Mouse (Mus musculus) spleen, postnatal 4 days (tissue): ENCODE measurements around the gene Tnxb.

ENCODE experiments used
- DNase-seq, 2 experiments: peaks; one replicate each; pipeline ENCODE4 v3.0.0; 2022; ENCODE audit warnings: low spot score in 2 of 2

Gene Tnxb

DNA sequence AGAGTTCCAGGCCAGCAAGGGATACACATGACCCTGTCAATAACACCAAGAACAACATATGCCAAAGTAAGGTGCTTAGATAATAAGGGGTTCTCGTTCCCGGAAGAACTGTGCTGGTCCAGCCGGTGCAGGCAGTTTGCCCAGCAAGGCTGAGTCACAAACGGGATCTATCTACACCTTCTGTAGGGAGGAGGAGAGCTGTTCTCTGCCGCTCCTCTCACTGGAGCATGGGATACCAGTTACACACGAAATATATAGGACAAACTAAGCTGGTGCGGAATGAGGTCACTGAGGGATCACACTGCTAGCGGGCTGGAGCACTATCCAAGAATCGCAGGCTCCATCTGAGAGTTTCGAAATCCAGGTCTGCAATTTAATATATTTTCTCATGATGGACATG is 26.4 kb upstream of the Tnxb start:
- DNase-seq = no peak

- peak; percentile 91 to 93 for DNase-seq
These were observed 25.7 kb upstream of the Tnxb start, which contains the start of gene Fkbpl for GRCm38 (mm10) chr17:34644608-34645007. Fkbpl (plus strand) TSS chr17:34644764.

DNA sequence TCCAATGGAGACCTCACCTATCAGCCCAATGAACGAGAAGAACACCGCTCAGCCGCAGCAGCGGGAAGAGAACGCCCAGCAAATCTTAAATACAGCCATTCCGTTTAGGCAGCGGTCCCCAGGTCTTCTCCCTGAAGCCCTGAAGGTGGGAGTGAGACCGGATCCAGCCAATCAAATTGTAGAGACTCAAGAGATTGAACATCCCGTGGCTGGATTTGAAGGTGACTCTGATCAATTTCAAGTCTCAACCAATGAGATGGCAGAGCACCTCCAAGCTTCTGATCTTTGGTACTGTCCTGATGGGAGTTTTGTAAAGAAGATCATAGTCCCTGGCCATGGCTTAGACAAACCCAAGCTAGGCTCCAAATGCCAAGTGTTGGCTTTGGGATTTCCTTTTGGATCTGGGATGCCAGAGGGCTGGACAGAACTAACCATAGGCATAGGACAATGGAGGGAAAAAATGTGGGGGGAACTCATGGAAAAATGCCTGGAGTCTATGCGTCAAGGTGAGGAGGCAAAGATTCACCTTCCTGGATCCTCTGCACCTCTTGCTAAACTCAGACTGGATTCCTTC is 25.0 kb upstream of the Tnxb start:
- no peak for DNase-seq

DNA sequence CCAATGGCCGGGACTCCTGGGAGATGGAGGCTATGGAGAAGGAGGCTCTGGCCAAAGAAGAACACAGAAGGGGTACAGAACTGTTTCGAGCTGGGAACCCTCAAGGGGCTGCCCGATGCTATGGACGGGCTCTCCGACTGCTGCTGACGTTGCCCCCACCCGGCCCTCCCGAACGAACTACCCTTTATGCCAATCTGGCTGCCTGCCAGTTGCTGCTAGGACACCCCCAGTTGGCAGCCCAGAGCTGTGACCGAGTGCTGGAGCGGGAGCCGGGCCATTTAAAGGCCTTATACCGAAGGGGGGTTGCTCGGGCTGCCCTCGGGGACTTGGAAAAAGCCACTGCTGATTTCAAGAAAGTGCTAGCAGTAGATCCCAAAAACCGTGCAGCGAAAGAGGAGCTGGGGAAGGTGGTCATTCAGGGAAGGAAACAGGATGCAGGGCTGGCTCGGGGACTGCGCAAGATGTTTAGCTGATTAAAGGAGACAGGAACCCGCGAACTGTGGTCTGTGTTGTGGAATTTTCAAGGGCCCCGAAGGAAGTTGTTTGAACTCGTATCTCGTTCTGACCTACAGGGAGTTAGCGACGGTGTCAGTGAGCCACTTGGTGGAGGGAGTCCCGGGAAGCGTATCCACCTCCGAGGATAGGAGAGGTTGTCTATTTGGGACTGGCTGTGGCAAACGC is 24.4 kb upstream of the Tnxb start:
- no peak for DNase-seq

- DNase-seq = peak; percentile 93 to 95
These were observed 23.2 kb upstream of the Tnxb start, which contains the start of gene Atf6b for GRCm38 (mm10) chr17:34646906-34647787. Atf6b (plus strand) TSS chr17:34647146.

DNA sequence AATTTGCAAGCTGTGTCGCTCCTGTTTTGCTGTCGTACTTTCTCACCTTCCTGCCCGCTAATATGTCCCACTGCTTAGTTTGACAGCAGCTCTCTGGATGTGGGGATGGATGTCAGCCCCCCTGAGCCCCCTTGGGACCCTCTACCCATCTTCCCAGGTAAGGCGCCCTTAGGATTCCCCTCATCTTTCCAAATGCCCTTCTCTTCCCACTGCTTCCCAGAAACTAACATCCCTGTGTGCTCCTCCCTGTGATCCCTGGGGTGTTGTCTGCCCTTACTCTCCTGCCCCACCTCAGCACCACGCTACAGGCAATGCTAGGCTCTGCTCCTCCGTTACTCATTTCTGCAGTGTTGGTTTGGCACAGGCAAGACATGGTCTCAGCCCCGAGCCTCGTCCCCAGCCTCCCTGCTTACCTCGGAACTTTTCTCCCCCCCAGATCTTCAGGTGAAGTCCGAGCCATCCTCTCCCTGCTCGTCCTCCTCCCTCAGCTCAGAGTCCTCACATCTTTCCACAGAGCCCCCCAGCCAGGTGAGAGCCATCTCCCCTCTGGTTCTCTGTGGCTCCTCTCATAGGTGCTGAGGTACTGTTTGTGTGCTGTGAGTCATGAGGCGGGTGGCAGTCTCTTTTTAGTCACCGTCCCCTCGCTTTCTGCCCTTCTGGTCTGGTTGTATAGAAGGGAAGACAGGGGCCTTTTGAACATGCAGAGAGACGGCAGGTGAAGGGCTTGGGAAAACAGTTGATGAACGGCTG is 22.0 kb upstream of the Tnxb start:
- no peak for DNase-seq

DNA sequence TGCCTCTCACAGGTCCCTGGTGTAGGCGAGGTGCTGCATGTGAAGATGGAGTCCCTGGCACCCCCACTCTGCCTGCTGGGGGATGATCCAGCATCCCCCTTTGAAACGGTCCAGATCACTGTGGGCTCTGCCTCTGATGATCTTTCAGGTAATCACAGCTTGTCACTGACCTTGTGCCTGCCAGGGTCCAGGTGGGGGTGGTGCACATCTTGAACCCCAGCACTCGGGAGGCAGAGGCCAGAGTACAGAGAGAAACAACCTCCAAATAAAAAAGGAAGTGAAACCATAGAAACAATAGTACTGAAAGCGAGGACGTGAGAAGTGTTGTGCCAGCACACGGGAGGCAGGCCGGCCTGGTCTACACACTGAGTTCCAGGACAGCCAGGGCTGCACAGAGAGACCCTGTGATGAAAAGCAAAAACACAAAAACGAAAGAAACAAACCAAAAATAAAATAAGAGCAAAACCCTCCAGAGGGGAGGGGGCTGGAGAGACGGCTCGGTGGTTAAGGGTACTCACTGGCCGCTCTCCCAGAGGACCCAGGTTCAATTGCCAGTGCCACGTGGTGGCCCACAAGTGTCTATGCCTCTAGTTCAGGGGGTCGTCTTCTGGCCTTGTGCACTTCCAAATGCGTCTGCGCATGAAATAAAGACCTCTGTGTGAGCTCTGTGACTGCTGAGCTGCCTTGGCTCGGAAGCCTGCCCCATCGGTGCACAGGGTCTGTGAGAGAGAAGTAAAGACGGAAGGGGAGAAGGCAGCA is 21.1 kb upstream of the Tnxb start:
- DNase-seq = peak in 1 of 2 experiments; percentile 59

- DNase-seq = no peak
These were observed 19.6 kb upstream of the Tnxb start for GRCm38 (mm10) chr17:34650781-34651180.

GRCm38 (mm10) chr17:34651507-34652221 is 18.7 kb upstream of the Tnxb start:
- DNase-seq = peak; percentile 53 to 82

- no peak for DNase-seq
These were observed 17.8 kb upstream of the Tnxb start for GRCm38 (mm10) chr17:34652546-34652945.

DNA sequence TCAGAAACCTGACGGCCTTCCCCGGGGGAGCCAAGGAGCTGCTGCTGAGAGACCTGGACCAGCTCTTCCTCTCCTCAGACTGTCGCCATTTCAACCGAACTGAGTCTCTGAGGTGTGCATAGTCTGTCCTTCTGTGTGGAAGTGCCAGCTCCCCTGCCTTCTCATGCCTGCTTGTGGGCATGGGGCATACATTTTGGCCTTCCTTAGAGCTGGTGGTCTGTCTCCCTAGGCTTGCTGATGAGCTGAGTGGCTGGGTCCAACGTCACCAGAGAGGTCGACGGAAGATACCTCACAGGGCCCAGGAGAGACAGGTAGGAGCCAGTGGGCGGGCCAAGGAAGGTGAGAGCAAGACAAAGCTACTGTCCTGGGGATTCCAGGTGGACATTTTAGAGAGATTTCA is 17.4 kb upstream of the Tnxb start:
- no peak for DNase-seq

GRCm38 (mm10) chr17:34653746-34654285 is 16.5 kb upstream of the Tnxb start:
- DNase-seq = peak; percentile 57 to 85

- no peak for DNase-seq
These were observed 15.9 kb upstream of the Tnxb start for GRCm38 (mm10) chr17:34654392-34654791.

- DNase-seq = no peak
These were observed 15.2 kb upstream of the Tnxb start for GRCm38 (mm10) chr17:34655160-34655559.

GRCm38 (mm10) chr17:34655581-34655991 is 14.7 kb upstream of the Tnxb start:
- DNase-seq = no peak

GRCm38 (mm10) chr17:34656666-34657065 is 13.7 kb upstream of the Tnxb start:
- no peak for DNase-seq

DNA sequence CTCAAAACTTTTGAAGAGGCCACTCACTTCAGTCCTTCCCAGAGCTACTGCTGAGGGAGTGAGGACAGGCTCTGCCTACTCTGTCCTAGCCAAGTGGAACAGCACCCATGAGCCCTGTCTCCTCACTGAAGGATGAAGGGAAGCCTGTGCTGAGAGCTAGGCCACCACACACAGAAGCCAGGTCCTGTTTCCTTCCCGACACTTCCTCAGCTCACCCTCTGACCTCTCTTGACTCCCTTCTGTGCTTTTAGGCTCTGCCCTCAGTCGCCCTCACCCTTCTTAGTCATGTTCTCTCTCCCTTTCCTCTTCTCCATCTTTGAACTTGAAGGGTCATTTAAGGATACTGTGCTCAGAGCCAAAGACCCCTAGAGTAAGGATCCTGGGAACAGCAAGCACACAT is 13.1 kb upstream of the Tnxb start:
- no peak for DNase-seq

- no peak for DNase-seq
These were observed 12.2 kb upstream of the Tnxb start for GRCm38 (mm10) chr17:34658145-34658544.

- DNase-seq = no peak
These were observed 11.7 kb upstream of the Tnxb start for GRCm38 (mm10) chr17:34658591-34658990.
